Comparison of ENCODE assay signal across 8 mouse cellular contexts in the genomic region with DNA sequence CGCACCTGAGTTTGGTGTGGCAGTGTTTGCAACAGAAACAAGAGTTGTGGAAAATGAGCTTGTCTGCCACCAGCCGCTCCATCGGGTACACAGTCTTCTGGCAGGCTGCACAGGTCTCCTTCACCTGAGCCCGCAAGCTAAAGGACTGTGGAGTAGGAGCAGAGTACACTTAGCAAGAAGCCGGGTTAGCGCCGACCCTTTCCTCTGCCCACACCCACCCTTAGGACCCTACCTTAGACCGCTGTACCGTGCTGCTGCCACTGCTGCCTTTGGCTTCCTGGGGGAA. TPM values are rescaled to one million over a fixed set of nuclear protein-coding genes. Genes with fewer than 3 reads are reported as not detected.
DNase-seq lines count a peak whose midpoint lies in the region; TF ChIP-seq lines count a peak whose summit lies in the region.

No protein-coding gene starts in this region.

- DNase-seq in kidney, adult 2 months, result no peak
- DNase-seq in kidney, postnatal 25 days, result no peak
- peak; percentile 14 for DNase-seq in R1 (ENCODE audit: low read depth, low spot score)
- no peak for DNase-seq in hindbrain, embryonic 10.5 days (ENCODE audit: low spot score)
- DNase-seq in midbrain, embryonic 10.5 days (ENCODE audit: low spot score), result no peak
- DNase-seq in layer of hippocampus, adult 9-10 months (ENCODE audit: low spot score), result no peak
- no peak for DNase-seq in adrenal gland, adult 8-10 months
- no peak for DNase-seq in urinary bladder, adult 2 months (ENCODE audit: low spot score)

- peak overlapping the region; percentile 4; the same call in 1 of the 2 replicates for H3K27ac ChIP-seq in kidney, adult 2 months (ENCODE audit: insufficient read depth, low read depth, low read length)
- peak overlapping the region; percentile 99 for H3K27ac ChIP-seq in hindbrain, embryonic 10.5 days
- H3K27ac ChIP-seq in midbrain, embryonic 10.5 days (replicated peaks), result peak overlapping the region; percentile 93

- H3K4me3 ChIP-seq in kidney, adult 2 months (ENCODE audit: insufficient read depth, low read depth, low read length), result peak overlapping the region; percentile 70
- H3K4me3 ChIP-seq in hindbrain, embryonic 10.5 days, result peak overlapping the region; percentile 89
- H3K4me3 ChIP-seq in midbrain, embryonic 10.5 days, result peak overlapping the region; percentile 92

- H3K27me3 ChIP-seq in kidney, adult 2 months (replicated peaks; ENCODE audit: control insufficient read depth, insufficient read depth, low read length), result no peaks in the 10 kb centered on the region
- no peaks in the 10 kb centered on the region for H3K27me3 ChIP-seq in hindbrain, embryonic 10.5 days (ENCODE audit: insufficient read depth, poor library complexity, severe bottlenecking)
- H3K27me3 ChIP-seq in midbrain, embryonic 10.5 days (ENCODE audit: low read depth, poor library complexity, severe bottlenecking), result no peaks in the 10 kb centered on the region

- no peaks in the 10 kb centered on the region for H3K36me3 ChIP-seq in kidney, adult 2 months (ENCODE audit: control insufficient read depth, insufficient read depth, low read length)
- peaks cover 68% of the 10 kb centered on the region for H3K36me3 ChIP-seq in hindbrain, embryonic 10.5 days
- peaks cover 72% of the 10 kb centered on the region for H3K36me3 ChIP-seq in midbrain, embryonic 10.5 days

- no peak for TF ChIP-seq CTCF in kidney, adult 2 months (conservative IDR thresholded peaks at IDR 0.05; ENCODE audit: insufficient read depth, insufficient read length, low read depth, low read length)

- H3K9me3 ChIP-seq in hindbrain, embryonic 10.5 days, result no peaks in the 10 kb centered on the region
- no peaks in the 10 kb centered on the region for H3K9me3 ChIP-seq in midbrain, embryonic 10.5 days (replicated peaks)

- peaks cover 6% of the 10 kb centered on the region; the same call in 1 of the 2 replicates for H3K4me1 ChIP-seq in kidney, adult 2 months (ENCODE audit: control insufficient read depth, insufficient read depth, low read length)
- H3K4me1 ChIP-seq in hindbrain, embryonic 10.5 days (replicated peaks), result peaks cover 69% of the 10 kb centered on the region
- H3K4me1 ChIP-seq in midbrain, embryonic 10.5 days, result peaks cover 39% of the 10 kb centered on the region

- no peak for TF ChIP-seq POLR2A in kidney, adult 2 months (IDR thresholded peaks at IDR 0.05; ENCODE audit: low read depth, low read length)

- 24% methylated on average over 9 of the region's 9 CpGs for WGBS in kidney, adult 2 months
- WGBS in hindbrain, embryonic 10.5 days, result 43% methylated on average over 9 of the region's 9 CpGs
- WGBS in midbrain, embryonic 10.5 days, result 50% methylated on average over 9 of the region's 9 CpGs

RNA-seq across cellular contexts. Expression of a gene that starts 1.8 kb away (rescaled TPM):
- polyA plus RNA-seq in kidney, adult 2 months (2012; rRNA removed), result not detected in 2 replicates
- polyA plus RNA-seq in hindbrain, embryonic 10.5 days (2016; fragmentation: Nextera tagmentation; extraction: Ambion mirVana), result 0.67 TPM in 1 of 2 replicates, not detected in the other
- 0.57 TPM in 1 of 2 replicates, not detected in the other for polyA plus RNA-seq in midbrain, embryonic 10.5 days (2016; fragmentation: Nextera tagmentation; extraction: Ambion mirVana)
- not detected for total RNA-seq in adrenal gland, adult 8-10 months (2022)
- not detected in 2 replicates for polyA plus RNA-seq in urinary bladder, adult 2 months (2012; rRNA removed)

RNA-seq across cellular contexts. Expression of a gene that starts 1.8 kb away (rescaled TPM):
- polyA plus RNA-seq in kidney, adult 2 months (2012; rRNA removed), result 27.8 and 48.3 TPM in 2 replicates
- 366 and 418 TPM in 2 replicates for polyA plus RNA-seq in hindbrain, embryonic 10.5 days (2016; fragmentation: Nextera tagmentation; extraction: Ambion mirVana)
- polyA plus RNA-seq in midbrain, embryonic 10.5 days (2016; fragmentation: Nextera tagmentation; extraction: Ambion mirVana), result 364 and 366 TPM in 2 replicates
- 10 to 100 TPM in 3 of 4 experiments, 1 to 10 TPM in 1; 9.6 to 18.9 (median 14.3) TPM for total RNA-seq in adrenal gland, adult 8-10 months (2022)
- 14.8 and 16.5 TPM in 2 replicates for polyA plus RNA-seq in urinary bladder, adult 2 months (2012; rRNA removed)

RNA-seq across cellular contexts. Expression of a gene that starts 43.1 kb away (rescaled TPM):
- 28.4 and 28.5 TPM in 2 replicates for polyA plus RNA-seq in kidney, adult 2 months (2012; rRNA removed)
- 37.8 and 46.0 TPM in 2 replicates for polyA plus RNA-seq in hindbrain, embryonic 10.5 days (2016; fragmentation: Nextera tagmentation; extraction: Ambion mirVana)
- 41.8 and 42.4 TPM in 2 replicates for polyA plus RNA-seq in midbrain, embryonic 10.5 days (2016; fragmentation: Nextera tagmentation; extraction: Ambion mirVana)
- 10 to 100 TPM; 15.1 to 26.8 (median 19.3) TPM for total RNA-seq in adrenal gland, adult 8-10 months (2022)
- polyA plus RNA-seq in urinary bladder, adult 2 months (2012; rRNA removed), result 27.1 and 29.6 TPM in 2 replicates

RNA-seq across cellular contexts. Expression of a gene that starts 57.3 kb away (rescaled TPM):
- 14.0 and 20.6 TPM in 2 replicates for polyA plus RNA-seq in kidney, adult 2 months (2012; rRNA removed)
- polyA plus RNA-seq in hindbrain, embryonic 10.5 days (2016; fragmentation: Nextera tagmentation; extraction: Ambion mirVana), result 57.7 and 69.0 TPM in 2 replicates
- polyA plus RNA-seq in midbrain, embryonic 10.5 days (2016; fragmentation: Nextera tagmentation; extraction: Ambion mirVana), result 69.9 and 74.0 TPM in 2 replicates
- total RNA-seq in adrenal gland, adult 8-10 months (2022), result 100 to 1,000 TPM in 3 of 4 experiments, 10 to 100 TPM in 1; 84.3 to 125 (median 116) TPM
- polyA plus RNA-seq in urinary bladder, adult 2 months (2012; rRNA removed), result 61.2 and 68.6 TPM in 2 replicates

RNA-seq across cellular contexts. Expression of a gene that starts 57.9 kb away (rescaled TPM):
- polyA plus RNA-seq in kidney, adult 2 months (2012; rRNA removed), result 8.3 and 10.0 TPM in 2 replicates
- polyA plus RNA-seq in hindbrain, embryonic 10.5 days (2016; fragmentation: Nextera tagmentation; extraction: Ambion mirVana), result 85.6 and 98.1 TPM in 2 replicates
- 100 and 112 TPM in 2 replicates for polyA plus RNA-seq in midbrain, embryonic 10.5 days (2016; fragmentation: Nextera tagmentation; extraction: Ambion mirVana)
- 10 to 100 TPM; 53.4 to 71.6 (median 64.1) TPM for total RNA-seq in adrenal gland, adult 8-10 months (2022)
- 29.2 and 34.3 TPM in 2 replicates for polyA plus RNA-seq in urinary bladder, adult 2 months (2012; rRNA removed)

Comparison
In these comparisons a context has a peak if more than half of its experiments do, and no peak if none do; other contexts are left out.
1. H3K27ac ChIP-seq: peak in every context shown above with its lines; median percentile 99 in hindbrain, embryonic 10.5 days; 93 in midbrain, embryonic 10.5 days; 4 in kidney, adult 2 months.